Mouse (Mus musculus): Measurements from ENCODE around the gene Zfp940.

Gene Zfp940

GRCm38 (mm10) chr7:29792906-29793305 lies 60.6 kb downstream of the Zfp940 start:
- DNase-seq: no peak

GRCm38 (mm10) chr7:29785888-29786287 lies 67.6 kb downstream of the Zfp940 start:
- no peak for DNase-seq

GRCm38 (mm10) chr7:29785023-29785422 lies 68.4 kb downstream of the Zfp940 start:
- no peak for DNase-seq

- DNase-seq: peak; percentile 90
Observed at GRCm38 (mm10) chr7:29783871-29784551, 69.5 kb downstream of the Zfp940 start, which contains the start of gene Zfp30. TSS of gene Zfp30 (plus strand) at chr7:29783998.

Data from lung, postnatal 10 days (tissue).